In genomic region chr11:29171959-29172391, GRCm38 (mm10) we compare ENCODE assay signal across 7 mouse cellular contexts. TPM values are rescaled to one million over a fixed set of nuclear protein-coding genes. Genes with fewer than 3 reads are reported as not detected.
A peak's percentile ranks its signal among the peaks of the same experiment; 100 is the strongest.
DNase-seq lines count a peak whose midpoint lies in the region; ATAC-seq and TF ChIP-seq lines count a peak whose summit lies in the region.

No protein-coding gene starts in this region.

- peak; percentile 32 for TF ChIP-seq POLR2A in kidney, adult 2 months (IDR thresholded peaks at IDR 0.05; ENCODE audit: low read depth, low read length)

- peak overlapping the region; percentile 74 for H3K4me2 ChIP-seq in embryonic facial prominence, embryonic 11.5 days (ENCODE audit: low read depth, low read length)
- peak overlapping the region; percentile 84 for H3K4me2 ChIP-seq in limb, embryonic 12.5 days
- peak overlapping the region; percentile 85 for H3K4me2 ChIP-seq in midbrain, embryonic 14.5 days (ENCODE audit: low read length)

- no peak for TF ChIP-seq CTCF in kidney, adult 2 months (conservative IDR thresholded peaks at IDR 0.05; ENCODE audit: insufficient read depth, insufficient read length, low read depth, low read length)

- peak overlapping the region; percentile 59; the same call in 1 of the 2 replicates for H3K27ac ChIP-seq in embryonic facial prominence, embryonic 11.5 days (replicated peaks; ENCODE audit: low read depth, low read length)
- peak overlapping the region; percentile 65 for H3K27ac ChIP-seq in kidney, adult 2 months (ENCODE audit: insufficient read depth, low read depth, low read length)
- peak overlapping the region; percentile 82 for H3K27ac ChIP-seq in limb, embryonic 12.5 days
- peak overlapping the region; percentile 64 for H3K27ac ChIP-seq in midbrain, embryonic 14.5 days (replicated peaks; ENCODE audit: low read depth, low read length)

- under 1% methylated on average over 34 of the region's 34 CpGs for WGBS in embryonic facial prominence, embryonic 11.5 days
- WGBS in kidney, adult 2 months = under 1% methylated on average over 34 of the region's 34 CpGs
- under 1% methylated on average over 34 of the region's 34 CpGs for WGBS in limb, embryonic 12.5 days
- under 1% methylated on average over 34 of the region's 34 CpGs for WGBS in midbrain, embryonic 14.5 days

- H3K4me3 ChIP-seq in embryonic facial prominence, embryonic 11.5 days (ENCODE audit: low read depth, low read length) = peak overlapping the region; percentile 81
- H3K4me3 ChIP-seq in kidney, adult 2 months (ENCODE audit: insufficient read depth, low read depth, low read length) = peak overlapping the region; percentile 95
- H3K4me3 ChIP-seq in limb, embryonic 12.5 days (replicated peaks) = peak overlapping the region; percentile 85
- H3K4me3 ChIP-seq in midbrain, embryonic 14.5 days (replicated peaks; ENCODE audit: low read depth, low read length) = peak overlapping the region; percentile 94

- no peaks in the 10 kb centered on the region for H3K27me3 ChIP-seq in embryonic facial prominence, embryonic 11.5 days (ENCODE audit: control insufficient read depth, insufficient read depth, low read length)
- H3K27me3 ChIP-seq in kidney, adult 2 months (replicated peaks; ENCODE audit: control insufficient read depth, insufficient read depth, low read length) = no peaks in the 10 kb centered on the region
- H3K27me3 ChIP-seq in limb, embryonic 12.5 days = no peaks in the 10 kb centered on the region
- H3K27me3 ChIP-seq in midbrain, embryonic 14.5 days (ENCODE audit: control insufficient read depth, insufficient read depth, low read length) = no peaks in the 10 kb centered on the region

- no peaks in the 10 kb centered on the region for H3K36me3 ChIP-seq in embryonic facial prominence, embryonic 11.5 days (replicated peaks; ENCODE audit: control insufficient read depth, insufficient read depth, low read depth, low read length)
- no peaks in the 10 kb centered on the region for H3K36me3 ChIP-seq in kidney, adult 2 months (ENCODE audit: control insufficient read depth, insufficient read depth, low read length)
- H3K36me3 ChIP-seq in limb, embryonic 12.5 days = no peaks in the 10 kb centered on the region
- no peaks in the 10 kb centered on the region for H3K36me3 ChIP-seq in midbrain, embryonic 14.5 days (ENCODE audit: control insufficient read depth, insufficient read depth, low read length)

- H3K9me3 ChIP-seq in embryonic facial prominence, embryonic 11.5 days (replicated peaks; ENCODE audit: control insufficient read depth, low read length) = no peaks in the 10 kb centered on the region
- H3K9me3 ChIP-seq in limb, embryonic 12.5 days = no peaks in the 10 kb centered on the region
- H3K9me3 ChIP-seq in midbrain, embryonic 14.5 days (ENCODE audit: control insufficient read depth, low read length) = no peaks in the 10 kb centered on the region

- H3K9ac ChIP-seq in embryonic facial prominence, embryonic 11.5 days (replicated peaks; ENCODE audit: low read length) = peak overlapping the region; percentile 100
- H3K9ac ChIP-seq in limb, embryonic 12.5 days (replicated peaks) = peak overlapping the region; percentile 61
- peak overlapping the region; percentile 62 for H3K9ac ChIP-seq in midbrain, embryonic 14.5 days (replicated peaks; ENCODE audit: low read length)

- ATAC-seq in embryonic facial prominence, embryonic 11.5 days (replicated peaks; ENCODE audit: insufficient number of reproducible peaks, low FRiP score, low TSS enrichment, low read depth) = peak; percentile 8; the same call in 1 of the 2 replicates
- ATAC-seq in limb, embryonic 12.5 days (ENCODE audit: insufficient number of reproducible peaks, insufficient read depth, low FRiP score, low TSS enrichment, low read depth) = peak; percentile 30
- ATAC-seq in midbrain, embryonic 14.5 days (ENCODE audit: low FRiP score, low TSS enrichment) = peak; percentile 22

- peak; percentile 63 for DNase-seq in adrenal gland, postnatal 14 days
- peak; percentile 54 for DNase-seq in embryonic facial prominence, embryonic 11.5 days (ENCODE audit: low spot score)
- peak; percentile 92 for DNase-seq in heart, adult 11 months
- peak; percentile 83 for DNase-seq in kidney, adult 2 months
- DNase-seq in midbrain, embryonic 14.5 days = peak; percentile 79
- DNase-seq in spleen, adult 12 weeks (ENCODE audit: low spot score) = peak; percentile 40

- no peaks in the 10 kb centered on the region for H3K4me1 ChIP-seq in embryonic facial prominence, embryonic 11.5 days (ENCODE audit: control insufficient read depth, insufficient read depth, low read length)
- H3K4me1 ChIP-seq in kidney, adult 2 months (ENCODE audit: control insufficient read depth, insufficient read depth, low read length) = peaks cover 7% of the 10 kb centered on the region; the same call in 1 of the 2 replicates
- H3K4me1 ChIP-seq in limb, embryonic 12.5 days (replicated peaks) = peaks cover 8% of the 10 kb centered on the region
- H3K4me1 ChIP-seq in midbrain, embryonic 14.5 days (ENCODE audit: control insufficient read depth, insufficient read depth, low read length) = peaks cover 21% of the 10 kb centered on the region

RNA-seq across cellular contexts. Expression of gene Ppp4r3b, which starts 0.7 kb away (rescaled TPM):
- total RNA-seq in adrenal gland, postnatal 14 days (2021) = 87.6 and 98.8 TPM in 2 replicates
- polyA plus RNA-seq in embryonic facial prominence, embryonic 11.5 days (2014; fragmentation: Nextera tagmentation; extraction: Ambion mirVana) = 103 and 111 TPM in 2 replicates
- 6.5 and 8.7 TPM in 2 replicates for polyA plus RNA-seq in kidney, adult 2 months (2012; rRNA removed)
- polyA plus RNA-seq in limb, embryonic 12.5 days (2016; fragmentation: Nextera tagmentation; extraction: Ambion mirVana) = 102 and 110 TPM in 2 replicates
- 58.1 and 92.7 TPM in 2 replicates for polyA plus RNA-seq in midbrain, embryonic 14.5 days (2014; fragmentation: Nextera tagmentation; extraction: Ambion mirVana)

RNA-seq across cellular contexts. Expression of gene Pnpt1, which starts 41.4 kb away (rescaled TPM):
- 51.8 and 60.5 TPM in 2 replicates for total RNA-seq in adrenal gland, postnatal 14 days (2021)
- polyA plus RNA-seq in embryonic facial prominence, embryonic 11.5 days (2014; fragmentation: Nextera tagmentation; extraction: Ambion mirVana) = 52.4 and 62.7 TPM in 2 replicates
- polyA plus RNA-seq in kidney, adult 2 months (2012; rRNA removed) = 13.5 and 13.7 TPM in 2 replicates
- 43.1 and 46.0 TPM in 2 replicates for polyA plus RNA-seq in limb, embryonic 12.5 days (2016; fragmentation: Nextera tagmentation; extraction: Ambion mirVana)
- 26.8 and 33.7 TPM in 2 replicates for polyA plus RNA-seq in midbrain, embryonic 14.5 days (2014; fragmentation: Nextera tagmentation; extraction: Ambion mirVana)

Comparison
In these comparisons a context has a peak if more than half of its experiments do, and no peak if none do; other contexts are left out.
1. Peak in every context shown above with its lines: DNase-seq, ATAC-seq, H3K4me3 ChIP-seq and H3K27ac ChIP-seq.
2. DNase-seq: peak in every context shown above with its lines; median percentile 92 in heart, adult 11 months; 83 in kidney, adult 2 months; 79 in midbrain, embryonic 14.5 days; 63 in adrenal gland, postnatal 14 days; 54 in embryonic facial prominence, embryonic 11.5 days; 40 in spleen, adult 12 weeks.